Mouse (Mus musculus) erythroid progenitor cell, adult 5-6 weeks (primary cell): ENCODE results near the gene Slc39a1. TPM values are rescaled to one million over a fixed set of nuclear protein-coding genes. Genes with fewer than 3 reads are reported as not detected.

ENCODE experiments used
- ATAC-seq: replicated peaks from 2 replicates; pipeline ENCODE4 v1.8.0; 2016; ENCODE audit warnings: moderate number of reproducible peaks, mild to moderate bottlenecking, moderate TSS enrichment, inconsistent platforms; ENCODE audit not compliant: poor library complexity, low FRiP score, severe bottlenecking
- total RNA-seq, 2 experiments: library from RNA; stranded (forward) in 1 of 2; stranded (reverse) in 1 of 2; fragments of 150-400 nt in 1 of 2; fragments of 186-747, 209-891 nt in 1 of 2; gene quantifications; 2 replicates each; pipeline versions ENCODE4 v1.2.3 to v1.2.4; 2015 to 2017; ENCODE audit warnings: low replicate concordance in 2 of 2

Slc39a1 gene
- total RNA-seq, 2 experiments from 2014 or later = 2.1 to 7.4 TPM

DNA sequence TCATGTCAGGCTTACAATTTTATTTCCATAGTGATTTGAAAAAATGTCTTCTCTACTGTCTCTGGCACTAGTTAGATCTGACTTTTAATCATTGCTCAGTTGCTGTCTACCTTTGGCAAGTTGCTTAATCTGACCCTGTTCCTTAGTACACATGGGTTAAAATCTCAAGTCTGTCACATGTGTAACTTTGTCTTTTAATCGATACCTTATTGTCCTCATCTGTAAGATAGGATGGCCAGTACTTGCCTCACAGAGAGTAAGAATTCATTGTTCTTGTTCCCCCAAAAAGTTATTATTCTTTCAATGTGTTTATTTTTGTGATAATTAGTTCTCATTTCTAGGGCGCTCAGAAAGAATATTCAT, 44.0 kb downstream of the Slc39a1 start:
- no peak for ATAC-seq

DNA sequence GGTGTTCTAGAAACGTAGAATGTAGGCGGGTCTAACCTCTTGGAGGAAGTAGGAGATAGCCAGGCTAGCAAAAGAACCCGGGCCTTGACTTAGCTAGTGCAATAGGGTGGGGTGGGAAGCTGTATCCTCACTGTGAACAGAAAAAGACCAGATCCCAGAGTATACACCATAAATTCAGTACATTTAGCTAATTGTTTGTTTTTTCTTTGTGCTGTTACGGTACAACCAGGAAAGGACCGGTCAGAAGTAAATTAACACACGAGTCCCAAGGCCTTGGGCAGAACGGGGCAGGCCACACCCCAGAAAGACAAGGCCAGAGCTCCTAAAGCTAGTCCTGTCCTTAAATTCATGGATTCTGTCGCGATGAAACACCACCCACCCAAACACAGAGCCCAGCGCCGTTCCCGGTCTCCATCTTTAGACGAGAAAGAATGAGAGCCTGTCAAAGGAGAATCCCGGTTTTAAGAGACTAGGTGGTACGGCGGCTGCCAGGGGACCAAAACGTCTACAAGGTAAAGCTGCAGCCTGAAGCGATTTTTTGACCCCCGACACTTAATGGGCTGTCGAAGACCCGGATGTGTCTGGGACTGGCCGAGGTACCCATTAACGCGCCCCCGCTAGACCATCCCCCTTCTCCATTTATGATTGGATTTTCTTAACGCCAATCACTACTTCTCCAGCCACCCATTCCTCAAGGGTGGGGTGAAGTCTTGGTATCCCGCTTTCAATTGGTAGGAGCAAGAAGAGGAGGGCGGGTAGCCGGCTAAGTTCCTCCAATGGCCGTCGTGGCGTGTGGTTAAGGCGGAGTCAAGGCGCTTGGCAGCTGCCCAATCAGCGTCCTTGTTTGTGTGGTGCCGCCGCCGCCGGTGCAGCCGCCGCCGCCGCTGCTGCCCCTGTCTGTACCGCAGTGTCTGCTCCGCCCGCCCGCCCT, 44.6 kb downstream of the Slc39a1 start, which contains the start of gene Gatad2b:
TSS of gene Gatad2b (plus strand) at position 834 of the 931 bp plus-strand sequence.
- ATAC-seq = peak; percentile 96

DNA sequence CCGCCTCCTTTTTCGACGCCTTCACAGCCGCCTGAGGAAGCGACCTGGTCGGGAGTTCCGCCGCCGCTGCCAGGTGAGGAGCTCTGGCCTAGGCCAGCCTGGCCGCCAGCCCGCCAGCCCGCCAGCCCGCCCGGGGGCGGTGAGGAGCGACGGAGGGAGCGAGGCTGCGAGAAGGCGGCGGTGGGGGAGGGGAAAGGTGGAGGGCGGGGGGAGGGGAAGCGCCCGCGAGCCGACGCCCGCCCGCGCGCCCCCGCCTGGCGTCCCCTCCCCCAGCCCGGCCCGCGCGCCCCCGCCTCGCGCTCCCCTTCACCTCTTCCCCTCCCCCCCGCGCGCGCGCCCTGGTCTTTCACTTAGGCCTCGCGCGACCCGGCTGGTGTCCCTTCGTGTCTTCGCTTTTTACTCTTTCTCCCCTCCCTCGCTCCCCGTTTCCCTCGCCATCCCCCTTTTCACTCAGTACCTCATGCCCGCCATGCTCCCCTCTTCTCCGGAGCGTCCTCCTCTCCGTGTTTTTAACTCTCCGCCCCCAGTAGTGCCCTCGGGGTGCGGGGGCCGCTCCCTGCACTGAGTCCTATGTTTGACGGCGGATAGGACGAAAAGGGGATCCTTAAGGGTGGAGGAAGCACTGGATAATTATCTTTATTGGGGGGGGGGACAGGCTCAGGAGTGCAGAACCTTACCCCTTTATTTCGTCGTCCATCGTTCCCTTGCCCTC, 45.5 kb downstream of the Slc39a1 start:
- 0 out of 2 replicates have a peak, but pooled peaks have one; percentile 16 for ATAC-seq

DNA sequence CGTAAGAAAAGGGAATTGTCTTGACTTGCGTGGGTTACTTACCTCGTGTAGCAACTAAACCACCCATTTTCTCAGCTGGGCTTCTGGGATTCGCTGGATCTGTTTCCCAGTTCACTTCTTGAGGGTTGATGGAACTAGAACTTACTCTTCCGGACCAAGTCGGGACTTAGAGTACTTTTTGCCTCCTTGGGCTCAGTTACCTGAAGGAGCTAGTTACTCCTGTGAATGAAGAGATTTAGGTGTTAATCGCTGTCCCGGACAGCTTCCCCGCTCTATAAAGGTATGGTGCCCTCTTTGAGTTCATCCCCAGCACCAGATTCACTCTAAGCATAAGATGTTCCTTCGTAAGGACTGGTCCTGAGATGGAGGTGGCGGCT, 46.1 kb downstream of the Slc39a1 start:
- ATAC-seq = no peak

DNA sequence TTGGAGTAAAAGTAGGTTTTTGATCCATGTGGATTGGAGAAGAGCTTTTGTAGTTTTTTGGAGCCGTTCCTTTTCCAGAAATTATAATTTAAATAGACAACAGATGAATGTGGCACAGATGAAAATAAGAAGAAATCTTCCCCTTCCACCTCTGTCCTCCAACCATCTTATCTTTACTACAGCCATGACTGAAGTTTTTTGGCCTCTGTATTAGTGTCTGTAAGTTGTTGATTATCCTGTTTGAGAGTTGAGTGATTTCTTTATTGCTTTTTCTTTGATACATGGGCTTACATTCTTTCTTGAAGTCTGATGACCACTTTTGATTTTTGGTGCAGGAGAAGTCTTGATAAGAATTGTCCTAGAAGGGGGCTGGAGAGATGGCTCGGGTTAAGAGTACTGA, 46.7 kb downstream of the Slc39a1 start:
- no peak for ATAC-seq

Other genes with a start within 250 kb of the Slc39a1 start
- 55.5 and 71.3 TPM in 2 replicates for gene Hax1, start 249.4 kb upstream of the Slc39a1 start, total RNA-seq (2015; ENCODE audit: low replicate concordance)
- 41.2 and 68.0 TPM in 2 replicates for gene Hax1, start 249.4 kb upstream of the Slc39a1 start, total RNA-seq (2017; ENCODE audit: low replicate concordance)
- 26.3 and 51.6 TPM in 2 replicates for gene 4933434E20Rik, start 196.5 kb upstream of the Slc39a1 start, total RNA-seq (2015; ENCODE audit: low replicate concordance)
- 28.5 and 29.4 TPM in 2 replicates for gene 4933434E20Rik, start 196.5 kb upstream of the Slc39a1 start, total RNA-seq (2017; ENCODE audit: low replicate concordance)
- gene Ubap2l, start 195.5 kb upstream of the Slc39a1 start, total RNA-seq (2015; ENCODE audit: low replicate concordance) = 157 and 197 TPM in 2 replicates
- 107 and 126 TPM in 2 replicates for gene Ubap2l, start 195.5 kb upstream of the Slc39a1 start, total RNA-seq (2017; ENCODE audit: low replicate concordance)
- 134 and 153 TPM in 2 replicates for gene Tpm3, start 175.5 kb upstream of the Slc39a1 start, total RNA-seq (2015; ENCODE audit: low replicate concordance)
- gene Tpm3, start 175.5 kb upstream of the Slc39a1 start, total RNA-seq (2017; ENCODE audit: low replicate concordance) = 196 and 241 TPM in 2 replicates
- not detected in 2 replicates for gene Nup210l, start 144.0 kb upstream of the Slc39a1 start, total RNA-seq (2015; ENCODE audit: low replicate concordance)
- not detected in 2 replicates for gene Nup210l, start 144.0 kb upstream of the Slc39a1 start, total RNA-seq (2017; ENCODE audit: low replicate concordance)
- gene Rps27, start 34.5 kb upstream of the Slc39a1 start, total RNA-seq (2015; ENCODE audit: low replicate concordance) = 1,008 and 1,082 TPM in 2 replicates
- 1,107 and 1,635 TPM in 2 replicates for gene Rps27, start 34.5 kb upstream of the Slc39a1 start, total RNA-seq (2017; ENCODE audit: low replicate concordance)
- gene Rab13, start 34.5 kb upstream of the Slc39a1 start, total RNA-seq (2015; ENCODE audit: low replicate concordance) = not detected in 2 replicates
- 0.39 and 0.53 TPM in 2 replicates for gene Rab13, start 34.5 kb upstream of the Slc39a1 start, total RNA-seq (2017; ENCODE audit: low replicate concordance)
- gene Jtb, start 16.6 kb upstream of the Slc39a1 start, total RNA-seq (2015; ENCODE audit: low replicate concordance) = 10.9 and 46.5 TPM in 2 replicates
- 1.9 and 9.1 TPM in 2 replicates for gene Jtb, start 16.6 kb upstream of the Slc39a1 start, total RNA-seq (2017; ENCODE audit: low replicate concordance)
- gene Creb3l4, start 4.7 kb upstream of the Slc39a1 start, total RNA-seq (2015; ENCODE audit: low replicate concordance) = not detected in 2 replicates
- gene Creb3l4, start 4.7 kb upstream of the Slc39a1 start, total RNA-seq (2017; ENCODE audit: low replicate concordance) = not detected in 2 replicates
- gene Crtc2, start 6.0 kb downstream of the Slc39a1 start, total RNA-seq (2015; ENCODE audit: low replicate concordance) = 10.8 and 14.3 TPM in 2 replicates
- gene Crtc2, start 6.0 kb downstream of the Slc39a1 start, total RNA-seq (2017; ENCODE audit: low replicate concordance) = 5.3 and 16.5 TPM in 2 replicates
- gene Dennd4b, start 17.0 kb downstream of the Slc39a1 start, total RNA-seq (2015; ENCODE audit: low replicate concordance) = 13.3 and 40.2 TPM in 2 replicates
- 3.2 and 13.5 TPM in 2 replicates for gene Dennd4b, start 17.0 kb downstream of the Slc39a1 start, total RNA-seq (2017; ENCODE audit: low replicate concordance)
- gene Gatad2b, start 45.0 kb downstream of the Slc39a1 start, total RNA-seq (2015; ENCODE audit: low replicate concordance) = 55.8 and 59.8 TPM in 2 replicates
- 47.2 and 47.7 TPM in 2 replicates for gene Gatad2b, start 45.0 kb downstream of the Slc39a1 start, total RNA-seq (2017; ENCODE audit: low replicate concordance)
- not detected in 2 replicates for gene Slc27a3, start 141.8 kb downstream of the Slc39a1 start, total RNA-seq (2015; ENCODE audit: low replicate concordance)
- 1.0 TPM in 1 of 2 replicates, not detected in the other for gene Slc27a3, start 141.8 kb downstream of the Slc39a1 start, total RNA-seq (2017; ENCODE audit: low replicate concordance)
- 6.7 and 12.6 TPM in 2 replicates for gene Ints3, start 185.4 kb downstream of the Slc39a1 start, total RNA-seq (2015; ENCODE audit: low replicate concordance)
- gene Ints3, start 185.4 kb downstream of the Slc39a1 start, total RNA-seq (2017; ENCODE audit: low replicate concordance) = 13.2 and 18.2 TPM in 2 replicates
- not detected in 2 replicates for gene Npr1, start 217.7 kb downstream of the Slc39a1 start, total RNA-seq (2015; ENCODE audit: low replicate concordance)
- not detected in 2 replicates for gene Npr1, start 217.7 kb downstream of the Slc39a1 start, total RNA-seq (2017; ENCODE audit: low replicate concordance)
- 61.6 and 86.5 TPM in 2 replicates for gene Ilf2, start 228.0 kb downstream of the Slc39a1 start, total RNA-seq (2015; ENCODE audit: low replicate concordance)
- gene Ilf2, start 228.0 kb downstream of the Slc39a1 start, total RNA-seq (2017; ENCODE audit: low replicate concordance) = 93.7 and 150 TPM in 2 replicates
- 11.3 and 17.7 TPM in 2 replicates for gene Snapin, start 242.9 kb downstream of the Slc39a1 start, total RNA-seq (2015; ENCODE audit: low replicate concordance)
- 13.1 and 16.4 TPM in 2 replicates for gene Snapin, start 242.9 kb downstream of the Slc39a1 start, total RNA-seq (2017; ENCODE audit: low replicate concordance)